Mouse (Mus musculus): ENCODE data around the gene Dnajc21.

DNA sequence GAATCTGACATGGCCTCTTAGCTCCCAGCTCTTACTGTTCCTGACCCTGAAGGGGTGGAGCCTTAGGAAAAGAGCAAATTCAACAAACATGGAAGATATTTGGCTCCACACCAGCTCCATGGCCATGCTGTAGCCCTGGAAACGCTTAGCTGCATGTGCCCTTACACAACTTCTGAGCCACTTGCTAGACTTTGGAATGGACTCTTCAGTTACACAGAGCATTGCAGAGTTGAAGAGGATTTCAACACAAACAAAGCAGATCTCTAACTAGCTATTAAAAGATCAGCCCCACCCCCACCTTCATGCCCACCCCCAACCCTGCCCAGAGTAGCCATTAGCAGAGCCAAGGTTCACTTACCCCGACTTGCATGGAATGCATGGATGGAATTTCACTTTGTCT lies 70.5 kb downstream of the Dnajc21 start:
- TF ChIP-seq CTCF (IDR thresholded peaks at IDR 0.05; ENCODE audit: borderline replicate concordance, control insufficient read depth, extremely low read depth, insufficient read depth, low read length, poor library complexity) (no peak), POLR2A (IDR thresholded peaks at IDR 0.05; ENCODE audit: control insufficient read depth, extremely low read depth, insufficient read depth, low read length, poor library complexity) (no peak)
